Mouse (Mus musculus) forebrain, postnatal 0 days (tissue): ENCODE measurements at regions not wholly inside any gene's neighbourhood (a gene's known extent, or its start where the extent isn't known, plus 50 kb on each side); places are given as distances from the start of the nearest gene placed in this dataset.
A peak's percentile ranks its signal among the peaks of the same experiment; 100 is the strongest.

Experiments used
- ATAC-seq: fragments of 200-750 bp; cut with Nextera tagmentation; 2 replicates; pipeline ENCODE4 v1.8.0; 2017; ENCODE audit warnings: mild to moderate bottlenecking, moderate library complexity
- DNase-seq: peaks from one replicate; pipeline ENCODE4 v3.0.0-alpha.2; 2015
- H3K27ac ChIP-seq: fragments of 300-500 bp; sonication (generic); 2 replicates; pipeline ENCODE4 v1.5.1; 2014; ENCODE audit warnings: low read depth, mild to moderate bottlenecking, antibody characterized with exemption, low read length, moderate library complexity, mixed read lengths
- H3K27me3 ChIP-seq: fragments of 300-500 bp; sonication (generic); 2 replicates; pipeline ENCODE4 v1.6.1; 2014; ENCODE audit warnings: mild to moderate bottlenecking, low read length, mixed read lengths; ENCODE audit not compliant: insufficient read depth
- H3K36me3 ChIP-seq: fragments of 300-500 bp; sonication (generic); 2 replicates; pipeline ENCODE4 v1.6.1; 2014; ENCODE audit warnings: mild to moderate bottlenecking, moderate library complexity; ENCODE audit not compliant: insufficient read depth
- H3K4me1 ChIP-seq: fragments of 300-500 bp; sonication (generic); 2 replicates; pipeline ENCODE4 v1.6.1; 2014; ENCODE audit warnings: antibody characterized with exemption; ENCODE audit not compliant: insufficient read depth
- H3K4me2 ChIP-seq: fragments of 300-500 bp; sonication (generic); 2 replicates; pipeline ENCODE4 v1.6.1; 2014; ENCODE audit warnings: low read depth, mild to moderate bottlenecking, moderate library complexity
- H3K4me3 ChIP-seq: fragments of 300-500 bp; sonication (generic); 2 replicates; pipeline ENCODE4 v1.5.1; 2014; ENCODE audit warnings: low read depth, low read length, mixed read lengths
- H3K9ac ChIP-seq: fragments of 300-500 bp; sonication (generic); 2 replicates; pipeline ENCODE4 v1.6.1; 2014; ENCODE audit warnings: mild to moderate bottlenecking
- H3K9me3 ChIP-seq: fragments of 300-500 bp; sonication (generic); 2 replicates; pipeline ENCODE4 v1.6.1; 2016; ENCODE audit warnings: low read length
- CTCF ChIP-seq: sonication (generic); IDR thresholded peaks from 2 replicates; pipeline ENCODE4 v1.5.1; 2016; ENCODE audit warnings: antibody characterized with exemption, control low read depth, low read depth
- WGBS: fragments of 180-500 bp; shearing (Covaris S2); extraction: QIAGEN DNeasy Blood & Tissue Kit; methylation state at CpG from one replicate; pipeline ENCODE4 v1.1.7; 2014; 5-methylcytosine and 5-hydroxymethylcytosine counted together

GRCm38 (mm10) chr1:155014944-155015343 lies 84.5 kb downstream of the Ier5 start:
- no peak overlapping the region for H3K4me3 ChIP-seq
- no peak overlapping the region for H3K27ac ChIP-seq
- no peak for TF ChIP-seq CTCF
- WGBS: 86% methylated on average over 3 of the region's 3 CpGs
- H3K27me3 ChIP-seq: no peaks in the 10 kb centered on the region
- no peaks in the 10 kb centered on the region for H3K36me3 ChIP-seq
- no peaks in the 10 kb centered on the region for H3K9me3 ChIP-seq
- ATAC-seq (no peak), DNase-seq (no peak)
- H3K9ac ChIP-seq: no peak overlapping the region
- H3K4me1 ChIP-seq: no peaks in the 10 kb centered on the region
- H3K4me2 ChIP-seq: no peak overlapping the region

- Histone ChIP-seq H3K27ac (no peak overlapping the region), H3K4me3 (no peak overlapping the region), H3K9ac (no peak overlapping the region), H3K4me2 (no peak overlapping the region), H3K27me3 (no peaks in the 10 kb centered on the region), H3K4me1 (no peaks in the 10 kb centered on the region), H3K9me3 (no peaks in the 10 kb centered on the region), H3K36me3 (no peaks in the 10 kb centered on the region)
- WGBS: 69% methylated on average over 4 of the region's 4 CpGs
- TF ChIP-seq CTCF: no peak
- ATAC-seq (no peak), DNase-seq (no peak)
These were observed 85.7 kb downstream of the Ier5 start for GRCm38 (mm10) chr1:155013784-155014183.

GRCm38 (mm10) chr1:155013361-155013760 lies 86.1 kb downstream of the Ier5 start:
- Histone ChIP-seq H3K4me1 (no peaks in the 10 kb centered on the region), H3K36me3 (no peaks in the 10 kb centered on the region), H3K27ac (no peak overlapping the region), H3K9ac (no peak overlapping the region), H3K9me3 (no peaks in the 10 kb centered on the region), H3K27me3 (no peaks in the 10 kb centered on the region), H3K4me2 (no peak overlapping the region), H3K4me3 (no peak overlapping the region)
- 73% methylated on average over 4 of the region's 4 CpGs for WGBS
- ATAC-seq (no peak), DNase-seq (no peak)
- TF ChIP-seq CTCF: no peak

GRCm38 (mm10) chr1:155006539-155007486 lies 92.6 kb downstream of the Ier5 start:
- H3K9ac ChIP-seq: no peak overlapping the region
- TF ChIP-seq CTCF: peak; percentile 100
- no peak overlapping the region for H3K4me2 ChIP-seq
- DNase-seq: peak; percentile 97
- no peak overlapping the region for H3K27ac ChIP-seq
- H3K27me3 ChIP-seq: no peaks in the 10 kb centered on the region
- H3K4me1 ChIP-seq: no peaks in the 10 kb centered on the region
- H3K4me3 ChIP-seq: no peak overlapping the region
- H3K36me3 ChIP-seq: no peaks in the 10 kb centered on the region
- H3K9me3 ChIP-seq: no peaks in the 10 kb centered on the region
- WGBS: 15% methylated on average over 16 of the region's 16 CpGs
- peak; percentile 89 for ATAC-seq

- DNase-seq (no peak), ATAC-seq (no peak)
- WGBS: 89% methylated on average over 10 of the region's 10 CpGs
- no peak overlapping the region for H3K4me2 ChIP-seq
- TF ChIP-seq CTCF: no peak
- H3K27me3 ChIP-seq: no peaks in the 10 kb centered on the region
- no peaks in the 10 kb centered on the region for H3K9me3 ChIP-seq
- H3K36me3 ChIP-seq: no peaks in the 10 kb centered on the region
- H3K4me3 ChIP-seq: no peak overlapping the region
- no peak overlapping the region for H3K9ac ChIP-seq
- no peaks in the 10 kb centered on the region for H3K4me1 ChIP-seq
- no peak overlapping the region for H3K27ac ChIP-seq
These were observed 93.3 kb downstream of the Ier5 start for GRCm38 (mm10) chr1:155006099-155006498.

- no peak for TF ChIP-seq CTCF
These were observed 99.1 kb downstream of the Ier5 start for GRCm38 (mm10) chr1:155000301-155000700.

GRCm38 (mm10) chr1:154999501-155000131 lies 99.8 kb downstream of the Ier5 start:
- H3K36me3 ChIP-seq: no peaks in the 10 kb centered on the region
- H3K27ac ChIP-seq: peak overlapping the region; percentile 57
- H3K4me2 ChIP-seq: no peak overlapping the region
- no peaks in the 10 kb centered on the region for H3K27me3 ChIP-seq
- ATAC-seq (peak; percentile 90), DNase-seq (peak; percentile 81)
- no peak for TF ChIP-seq CTCF
- peaks cover 13% of the 10 kb centered on the region; the same call in 1 of the 2 replicates for H3K4me1 ChIP-seq
- no peaks in the 10 kb centered on the region for H3K9me3 ChIP-seq
- 46% methylated on average over 9 of the region's 9 CpGs for WGBS
- no peak overlapping the region for H3K4me3 ChIP-seq
- no peak overlapping the region for H3K9ac ChIP-seq

More at GRCm38 (mm10) chr1:155000301-155000700, 99.1 kb downstream of the Ier5 start:
- no peaks in the 10 kb centered on the region for H3K36me3 ChIP-seq
- peak overlapping the region; percentile 57; the same call in 1 of the 2 replicates for H3K27ac ChIP-seq
- no peak overlapping the region for H3K4me3 ChIP-seq
- 0 out of 2 replicates have a peak, but pooled peaks cover 13% of the 10 kb centered on the region for H3K4me1 ChIP-seq
- DNase-seq: no peak
- no peak overlapping the region for H3K4me2 ChIP-seq
- ATAC-seq: no peak
- no peak overlapping the region for H3K9ac ChIP-seq
- H3K27me3 ChIP-seq: no peaks in the 10 kb centered on the region
- no peaks in the 10 kb centered on the region for H3K9me3 ChIP-seq
